15 mouse cellular contexts compared by ENCODE assay signal in genomic region chr5:17111556-17111955, GRCm38 (mm10).
"Had no signal": no experiment of that assay in that cellular context is flagged by ENCODE, and none has a peak within 500 bp of the region (broad histone marks: within the 10 kb centered on the region; RNA-seq: fewer than 3 reads in every experiment).

No protein-coding gene starts in this region.

- H3K27ac ChIP-seq: liver, embryonic 15.5 days; lung, embryonic 15.5 days; macrophage; midbrain, embryonic 12.5 days; neural tube, embryonic 12.5 days; stomach, embryonic 15.5 days; stomach, postnatal 0 days had no signal

- ATAC-seq: liver, postnatal 0 days; lung, postnatal 0 days had no signal

- H3K9ac ChIP-seq: liver, embryonic 15.5 days; liver, postnatal 0 days; lung, embryonic 15.5 days; midbrain, embryonic 12.5 days; neural tube, embryonic 12.5 days; stomach, embryonic 15.5 days had no signal

- H3K36me3 ChIP-seq: liver, embryonic 15.5 days; lung, embryonic 15.5 days; midbrain, embryonic 12.5 days; neural tube, embryonic 12.5 days; stomach, embryonic 15.5 days had no signal

- H3K27me3 ChIP-seq: liver, embryonic 15.5 days; lung, embryonic 15.5 days; midbrain, embryonic 12.5 days; neural tube, embryonic 12.5 days; stomach, embryonic 15.5 days had no signal

- H3K4me2 ChIP-seq: liver, embryonic 15.5 days; lung, embryonic 15.5 days; midbrain, embryonic 12.5 days; neural tube, embryonic 12.5 days; stomach, embryonic 15.5 days had no signal

- DNase-seq: liver, postnatal 0 days; lung, adult 2 months; lung, postnatal 14 days; right cerebral cortex, postnatal 14 days; thymus, adult 2 months; thymus, postnatal 25 days; thymus, postnatal 4 days had no signal

- H3K4me3 ChIP-seq: liver, embryonic 15.5 days; lung, embryonic 15.5 days; midbrain, embryonic 12.5 days; neural tube, embryonic 12.5 days; stomach, embryonic 15.5 days had no signal

- H3K9me3 ChIP-seq: liver, embryonic 15.5 days; lung, embryonic 15.5 days; midbrain, embryonic 12.5 days; neural tube, embryonic 12.5 days; stomach, embryonic 15.5 days had no signal

- H3K4me1 ChIP-seq: liver, embryonic 15.5 days; midbrain, embryonic 12.5 days; neural tube, embryonic 12.5 days; stomach, embryonic 15.5 days had no signal
